Mouse (Mus musculus): ENCODE data around the gene Rassf3.

Rassf3 gene

GRCm38 (mm10) chr10:121467792-121468191 lies 8.4 kb downstream of the Rassf3 start:
- in situ Hi-C loops (cut with MboI; ENCODE audit: unreplicated experiment in 2 of 2) = loop anchor here in 1 of 2 experiments (5.0 kb wide), 1 partner anchor 40 kb away; no protein-coding TSS in a partner anchor

GRCm38 (mm10) chr10:121467016-121467415 lies 9.1 kb downstream of the Rassf3 start:
- in situ Hi-C loops (cut with MboI; ENCODE audit: unreplicated experiment in 2 of 2) = loop anchor here in 1 of 2 experiments (5.0 kb wide), 1 partner anchor 40 kb away; no protein-coding TSS in a partner anchor

GRCm38 (mm10) chr10:121465033-121465432 lies 11.1 kb downstream of the Rassf3 start:
- in situ Hi-C loops (cut with MboI; ENCODE audit: unreplicated experiment in 2 of 2) = loop anchor here in 1 of 2 experiments (5.0 kb wide), 1 partner anchor 38 kb away; no protein-coding TSS in a partner anchor

GRCm38 (mm10) chr10:121462162-121462881 lies 13.8 kb downstream of the Rassf3 start:
- in situ Hi-C loops (cut with MboI; ENCODE audit: unreplicated experiment in 2 of 2) = no loop called here

GRCm38 (mm10) chr10:121461404-121462161 lies 14.6 kb downstream of the Rassf3 start:
- in situ Hi-C loops (cut with MboI; ENCODE audit: unreplicated experiment in 2 of 2) = no loop called here

GRCm38 (mm10) chr10:121459124-121459853 lies 16.9 kb downstream of the Rassf3 start:
- in situ Hi-C loops (cut with MboI; ENCODE audit: unreplicated experiment in 2 of 2) = no loop called here

GRCm38 (mm10) chr10:121458408-121458807 lies 17.7 kb downstream of the Rassf3 start:
- in situ Hi-C loops (cut with MboI; ENCODE audit: unreplicated experiment in 2 of 2) = no loop called here

GRCm38 (mm10) chr10:121457381-121457780 lies 18.8 kb downstream of the Rassf3 start:
- in situ Hi-C loops (cut with MboI; ENCODE audit: unreplicated experiment in 2 of 2) = no loop called here

- in situ Hi-C loops (cut with MboI; ENCODE audit: unreplicated experiment in 2 of 2) = no loop called here
These were observed 20.6 kb downstream of the Rassf3 start for GRCm38 (mm10) chr10:121455517-121455916.

- in situ Hi-C loops (cut with MboI; ENCODE audit: unreplicated experiment in 2 of 2) = no loop called here
These were observed 21.3 kb downstream of the Rassf3 start for GRCm38 (mm10) chr10:121454708-121455475.

- in situ Hi-C loops (cut with MboI; ENCODE audit: unreplicated experiment in 2 of 2) = no loop called here
These were observed 22.1 kb downstream of the Rassf3 start for GRCm38 (mm10) chr10:121454033-121454432.

- in situ Hi-C loops (cut with MboI; ENCODE audit: unreplicated experiment in 2 of 2) = no loop called here
These were observed 30.3 kb downstream of the Rassf3 start for GRCm38 (mm10) chr10:121445808-121446207.

- in situ Hi-C loops (cut with MboI; ENCODE audit: unreplicated experiment in 2 of 2) = no loop called here
These were observed 31.9 kb downstream of the Rassf3 start for GRCm38 (mm10) chr10:121444198-121444597.

- in situ Hi-C loops (cut with MboI; ENCODE audit: unreplicated experiment in 2 of 2) = no loop called here
These were observed 32.4 kb downstream of the Rassf3 start for GRCm38 (mm10) chr10:121443791-121444190.

- in situ Hi-C loops (cut with MboI; ENCODE audit: unreplicated experiment in 2 of 2) = no loop called here
These were observed 36.8 kb downstream of the Rassf3 start for GRCm38 (mm10) chr10:121439310-121439731.

GRCm38 (mm10) chr10:121438109-121438508 lies 38.0 kb downstream of the Rassf3 start:
- in situ Hi-C loops (cut with MboI; ENCODE audit: unreplicated experiment in 2 of 2) = no loop called here

- in situ Hi-C loops (cut with MboI; ENCODE audit: unreplicated experiment in 2 of 2) = no loop called here
These were observed 39.5 kb downstream of the Rassf3 start for GRCm38 (mm10) chr10:121436693-121437092.

GRCm38 (mm10) chr10:121436258-121436645 lies 39.9 kb downstream of the Rassf3 start:
- in situ Hi-C loops (cut with MboI; ENCODE audit: unreplicated experiment in 2 of 2) = no loop called here

- in situ Hi-C loops (cut with MboI; ENCODE audit: unreplicated experiment in 2 of 2) = no loop called here
These were observed 40.4 kb downstream of the Rassf3 start for GRCm38 (mm10) chr10:121435546-121436257.
